Mouse (Mus musculus): ENCODE results near the gene Cntnap2. TPM values are rescaled to one million over a fixed set of nuclear protein-coding genes. Genes with fewer than 3 reads are reported as not detected.
"Not testable (repeated sequence)": the region's sequence is repeated elsewhere in the genome, so short reads cannot be mapped to it uniquely, and the experiment has no call there.

Cntnap2 gene
- total RNA-seq, 2 experiments from 2014 or later = 115 to 129 TPM

GRCm38 (mm10) chr6:47182756-47183155 lies 2123.6 kb downstream of the Cntnap2 start:
- intact Hi-C loops (cut with DNase I) = no loop called here

GRCm38 (mm10) chr6:47183850-47184249 lies 2124.7 kb downstream of the Cntnap2 start:
- intact Hi-C loops (cut with DNase I); DNase-seq (ENCODE audit: low spot score in 2 of 2): not testable (repeated sequence)

More at GRCm38 (mm10) chr6:47182756-47183155, 2123.6 kb downstream of the Cntnap2 start:
- DNase-seq (ENCODE audit: low spot score in 2 of 2) = no peak

- peak; percentile 69 to 76 for DNase-seq (ENCODE audit: low spot score in 2 of 2)
- intact Hi-C loops (cut with DNase I) = no loop called here
Measured at GRCm38 (mm10) chr6:47188193-47188592, 2129.0 kb downstream of the Cntnap2 start.

- DNase-seq (ENCODE audit: low spot score in 2 of 2); intact Hi-C loops (cut with DNase I): not testable (repeated sequence)
Measured at GRCm38 (mm10) chr6:47188596-47188995, 2129.4 kb downstream of the Cntnap2 start.

- DNase-seq (ENCODE audit: low spot score in 2 of 2) = no peak
- intact Hi-C loops (cut with DNase I) = loop anchor here (2.0 kb wide), 1 partner anchor 51 kb away; no protein-coding TSS in a partner anchor
Measured at GRCm38 (mm10) chr6:47190282-47190681, 2131.1 kb downstream of the Cntnap2 start.

- peak; percentile 64 to 72 for DNase-seq (ENCODE audit: low spot score in 2 of 2)
Measured at GRCm38 (mm10) chr6:47191277-47191800, 2132.2 kb downstream of the Cntnap2 start.

GRCm38 (mm10) chr6:47191940-47192339 lies 2132.8 kb downstream of the Cntnap2 start:
- intact Hi-C loops (cut with DNase I) = loop anchor here (2.0 kb wide), 1 partner anchor 49 kb away; no protein-coding TSS in a partner anchor

More at GRCm38 (mm10) chr6:47191277-47191800, 2132.2 kb downstream of the Cntnap2 start:
- intact Hi-C loops (cut with DNase I) = loop anchor here (2.0 kb wide), 1 partner anchor 49 kb away; no protein-coding TSS in a partner anchor

GRCm38 (mm10) chr6:47192478-47192877 lies 2133.3 kb downstream of the Cntnap2 start:
- DNase-seq (ENCODE audit: low spot score in 2 of 2) = no peak
- intact Hi-C loops (cut with DNase I) = no loop called here

More at GRCm38 (mm10) chr6:47191940-47192339, 2132.8 kb downstream of the Cntnap2 start:
- no peak for DNase-seq (ENCODE audit: low spot score in 2 of 2)

GRCm38 (mm10) chr6:47197570-47197969 lies 2138.4 kb downstream of the Cntnap2 start:
- intact Hi-C loops (cut with DNase I) = no loop called here

GRCm38 (mm10) chr6:47200671-47201070 lies 2141.5 kb downstream of the Cntnap2 start:
- intact Hi-C loops (cut with DNase I) = no loop called here

More at GRCm38 (mm10) chr6:47197570-47197969, 2138.4 kb downstream of the Cntnap2 start:
- DNase-seq (ENCODE audit: low spot score in 2 of 2) = no peak

GRCm38 (mm10) chr6:47208031-47208430 lies 2148.9 kb downstream of the Cntnap2 start:
- intact Hi-C loops (cut with DNase I) = no loop called here
- DNase-seq (ENCODE audit: low spot score in 2 of 2) = no peak

More at GRCm38 (mm10) chr6:47200671-47201070, 2141.5 kb downstream of the Cntnap2 start:
- DNase-seq (ENCODE audit: low spot score in 2 of 2) = no peak

GRCm38 (mm10) chr6:47214731-47215130 lies 2155.6 kb downstream of the Cntnap2 start:
- intact Hi-C loops (cut with DNase I) = no loop called here
- no peak for DNase-seq (ENCODE audit: low spot score in 2 of 2)

- intact Hi-C loops (cut with DNase I); DNase-seq (ENCODE audit: low spot score in 2 of 2): not testable (repeated sequence)
Measured at GRCm38 (mm10) chr6:47223578-47223977, 2164.4 kb downstream of the Cntnap2 start.

- DNase-seq (ENCODE audit: low spot score in 2 of 2); intact Hi-C loops (cut with DNase I): not testable (repeated sequence)
Measured at GRCm38 (mm10) chr6:47225391-47225790, 2166.2 kb downstream of the Cntnap2 start.

- intact Hi-C loops (cut with DNase I) = no loop called here
- no peak for DNase-seq (ENCODE audit: low spot score in 2 of 2)
Measured at GRCm38 (mm10) chr6:47227601-47228000, 2168.4 kb downstream of the Cntnap2 start.

GRCm38 (mm10) chr6:47228676-47229317 lies 2169.6 kb downstream of the Cntnap2 start:
- DNase-seq (ENCODE audit: low spot score in 2 of 2) = no peak
- intact Hi-C loops (cut with DNase I) = no loop called here

- intact Hi-C loops (cut with DNase I) = loop anchor here (5.0 kb wide), 1 partner anchor 46 kb away; no protein-coding TSS in a partner anchor
- DNase-seq (ENCODE audit: low spot score in 2 of 2) = peak in 1 of 2 experiments; percentile 8
Measured at GRCm38 (mm10) chr6:47231513-47231912, 2172.4 kb downstream of the Cntnap2 start.

- peak; percentile 39 to 59 for DNase-seq (ENCODE audit: low spot score in 2 of 2)
Measured at GRCm38 (mm10) chr6:47239376-47239921, 2180.3 kb downstream of the Cntnap2 start.

GRCm38 (mm10) chr6:47241379-47241778 lies 2182.2 kb downstream of the Cntnap2 start:
- intact Hi-C loops (cut with DNase I) = loop anchor here (2.0 kb wide), 1 partner anchor 51 kb away; no protein-coding TSS in a partner anchor
- no peak for DNase-seq (ENCODE audit: low spot score in 2 of 2)

More at GRCm38 (mm10) chr6:47239376-47239921, 2180.3 kb downstream of the Cntnap2 start:
- intact Hi-C loops (cut with DNase I) = no loop called here

Data from left cerebral cortex, postnatal 14 days (tissue).